Mouse (Mus musculus): ENCODE measurements around the gene Gast. TPM values are rescaled to one million over a fixed set of nuclear protein-coding genes. Genes with fewer than 3 reads are reported as not detected.
A peak's percentile ranks its signal among the peaks of the same experiment; 100 is the strongest.
"Not testable (repeated sequence)": the region's sequence is repeated elsewhere in the genome, so short reads cannot be mapped to it uniquely, and the experiment has no call there.

The Gast gene
- polyA plus RNA-seq, 1 experiment from 2014 or later, result 1.1 TPM

GRCm38 (mm10) chr11:100322591-100323258, 11.5 kb upstream of the Gast start:
- no peaks in the 10 kb centered on the region for H3K27me3 ChIP-seq
- H3K4me1 ChIP-seq, result peaks cover 15% of the 10 kb centered on the region
- ATAC-seq (ENCODE audit: low FRiP score), result no peak
- no peak overlapping the region for H3K4me2 ChIP-seq
- 59% methylated on average over 3 of the region's 3 CpGs for WGBS
- no peak overlapping the region for H3K9ac ChIP-seq
- H3K36me3 ChIP-seq (replicated peaks), result peaks cover 20% of the 10 kb centered on the region
- H3K4me3 ChIP-seq (replicated peaks), result no peak overlapping the region
- no peak overlapping the region for H3K27ac ChIP-seq
- H3K9me3 ChIP-seq, result no peaks in the 10 kb centered on the region

- peaks cover 15% of the 10 kb centered on the region for H3K4me1 ChIP-seq
- H3K4me2 ChIP-seq, result no peak overlapping the region
- no peak for ATAC-seq (ENCODE audit: low FRiP score)
- whole genome bisulfite sequencing, result 12% methylated on average over 3 of the region's 3 CpGs
- no peaks in the 10 kb centered on the region for H3K27me3 ChIP-seq
- H3K27ac ChIP-seq, result no peak overlapping the region
- H3K9me3 ChIP-seq, result no peaks in the 10 kb centered on the region
- peaks cover 20% of the 10 kb centered on the region for H3K36me3 ChIP-seq (replicated peaks)
- H3K4me3 ChIP-seq (replicated peaks), result no peak overlapping the region
- H3K9ac ChIP-seq, result no peak overlapping the region
These were observed 10.6 kb upstream of the Gast start for GRCm38 (mm10) chr11:100323578-100323977.

- WGBS, result 79% methylated on average over 11 of the region's 11 CpGs
These were observed 9.1 kb upstream of the Gast start for GRCm38 (mm10) chr11:100325062-100325629.

GRCm38 (mm10) chr11:100327316-100327715, 6.9 kb upstream of the Gast start:
- Histone ChIP-seq H3K4me3 (replicated peaks) (no peak overlapping the region), H3K9me3 (no peaks in the 10 kb centered on the region), H3K9ac (no peak overlapping the region), H3K27ac (peak overlapping the region; percentile 50; the same call in 1 of the 2 replicates), H3K36me3 (replicated peaks) (peaks cover 4% of the 10 kb centered on the region), H3K27me3 (no peaks in the 10 kb centered on the region), H3K4me1 (peaks cover 23% of the 10 kb centered on the region), H3K4me2 (no peak overlapping the region)
- no peak for ATAC-seq (ENCODE audit: low FRiP score)
- WGBS, result 75% methylated on average over 11 of the region's 11 CpGs

More at GRCm38 (mm10) chr11:100325062-100325629, 9.1 kb upstream of the Gast start:
- H3K27ac ChIP-seq, result no peak overlapping the region
- H3K9ac ChIP-seq, result no peak overlapping the region
- no peak overlapping the region for H3K4me2 ChIP-seq
- H3K9me3 ChIP-seq, result no peaks in the 10 kb centered on the region
- peaks cover 20% of the 10 kb centered on the region for H3K36me3 ChIP-seq (replicated peaks)
- no peak for ATAC-seq (ENCODE audit: low FRiP score)
- H3K4me3 ChIP-seq (replicated peaks), result no peak overlapping the region
- no peaks in the 10 kb centered on the region for H3K27me3 ChIP-seq
- peaks cover 19% of the 10 kb centered on the region for H3K4me1 ChIP-seq

GRCm38 (mm10) chr11:100327761-100328160, 6.4 kb upstream of the Gast start:
- H3K9me3 ChIP-seq, result no peaks in the 10 kb centered on the region
- H3K27ac ChIP-seq, result 0 out of 2 replicates have a peak overlapping the region, but pooled peaks have one; percentile 3
- H3K4me3 ChIP-seq (replicated peaks), result no peak overlapping the region
- H3K36me3 ChIP-seq (replicated peaks), result no peaks in the 10 kb centered on the region; the same call in 1 of the 2 replicates
- WGBS, result 91% methylated on average over 6 of the region's 6 CpGs
- no peaks in the 10 kb centered on the region for H3K27me3 ChIP-seq
- no peak overlapping the region for H3K4me2 ChIP-seq
- ATAC-seq (ENCODE audit: low FRiP score), result no peak
- no peak overlapping the region for H3K9ac ChIP-seq
- peaks cover 28% of the 10 kb centered on the region for H3K4me1 ChIP-seq

DNA sequence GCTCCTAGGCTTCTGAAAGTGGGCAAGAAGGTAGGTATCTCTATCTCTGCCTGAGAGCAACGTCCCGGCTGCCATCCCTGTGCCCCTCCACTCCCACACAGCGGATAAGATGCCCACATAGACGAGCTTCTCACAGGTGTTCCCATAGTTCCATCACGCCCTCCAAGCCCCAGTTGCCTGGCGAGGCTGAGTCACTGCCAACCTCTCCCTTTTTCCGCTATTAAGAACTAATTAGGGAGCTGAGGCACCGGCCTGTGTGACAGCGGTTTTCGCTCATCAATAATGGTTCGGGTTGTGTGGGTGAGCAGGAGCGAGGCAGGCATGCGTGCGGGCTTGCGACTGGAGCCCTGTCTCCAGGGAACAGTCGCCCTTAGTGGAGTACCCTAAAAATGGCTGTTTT, 4.0 kb upstream of the Gast start:
- 52% methylated on average over 16 of the region's 16 CpGs for WGBS
- Histone ChIP-seq H3K9me3 (no peaks in the 10 kb centered on the region), H3K4me1 (peaks cover 44% of the 10 kb centered on the region), H3K4me2 (no peak overlapping the region), H3K27me3 (0 out of 2 replicates have a peak, but pooled peaks cover 3% of the 10 kb centered on the region), H3K9ac (no peak overlapping the region), H3K4me3 (replicated peaks) (no peak overlapping the region), H3K36me3 (replicated peaks) (no peaks in the 10 kb centered on the region), H3K27ac (peak overlapping the region; percentile 19; the same call in 1 of the 2 replicates)
- no peak for ATAC-seq (ENCODE audit: low FRiP score)

DNA sequence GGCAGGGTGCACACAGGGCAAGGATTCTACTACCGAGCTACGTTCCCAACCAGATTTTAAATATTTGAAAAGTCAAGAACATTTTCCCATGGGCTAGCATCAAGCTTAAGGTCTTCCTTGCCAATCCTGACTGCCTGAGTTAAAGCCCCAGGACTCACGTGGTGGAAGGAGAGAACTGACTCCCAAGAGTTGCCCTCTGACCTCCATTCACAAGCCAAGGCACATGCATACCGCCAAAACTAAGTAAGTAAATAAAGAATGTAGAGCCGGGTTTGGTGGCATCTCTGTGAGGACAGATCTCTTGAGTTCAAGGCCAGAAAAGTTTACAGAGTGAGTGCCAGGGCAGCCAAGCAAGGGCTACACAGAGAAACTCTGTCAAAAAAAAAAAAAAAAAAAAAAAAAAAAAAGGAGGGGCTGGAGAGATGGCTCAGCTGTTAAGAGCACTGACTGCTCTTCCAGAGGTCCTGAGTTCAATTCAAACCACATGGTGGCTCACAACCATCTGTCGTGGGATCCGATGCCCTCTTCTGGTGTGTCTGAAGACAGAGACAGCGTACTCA, 3.3 kb upstream of the Gast start:
- 66% methylated on average over 8 of the region's 8 CpGs for WGBS
- H3K4me2 ChIP-seq; ATAC-seq (ENCODE audit: low FRiP score); H3K27ac ChIP-seq; H3K36me3 ChIP-seq (replicated peaks); H3K9me3 ChIP-seq; H3K9ac ChIP-seq; H3K4me3 ChIP-seq (replicated peaks); H3K27me3 ChIP-seq: not testable (repeated sequence)
- H3K4me1 ChIP-seq, result peaks cover 46% of the 10 kb centered on the region

- Histone ChIP-seq H3K4me3 (replicated peaks) (no peak overlapping the region), H3K36me3 (replicated peaks) (no peaks in the 10 kb centered on the region), H3K27me3 (0 out of 2 replicates have a peak, but pooled peaks cover 3% of the 10 kb centered on the region), H3K27ac (peak overlapping the region; percentile 90), H3K4me2 (peak overlapping the region; percentile 4; the same call in 1 of the 2 replicates), H3K9ac (no peak overlapping the region), H3K4me1 (peaks cover 50% of the 10 kb centered on the region), H3K9me3 (no peaks in the 10 kb centered on the region)
- WGBS, result 42% methylated on average over 9 of the region's 9 CpGs
- ATAC-seq (ENCODE audit: low FRiP score), result peak; percentile 86
These were observed 1.3 kb upstream of the Gast start for GRCm38 (mm10) chr11:100332766-100333515.

- WGBS, result 44% methylated on average over 3 of the region's 3 CpGs
- Histone ChIP-seq H3K4me3 (replicated peaks) (no peak overlapping the region), H3K9ac (no peak overlapping the region), H3K27me3 (peaks cover 10% of the 10 kb centered on the region), H3K9me3 (no peaks in the 10 kb centered on the region), H3K4me2 (no peak overlapping the region), H3K36me3 (replicated peaks) (no peaks in the 10 kb centered on the region), H3K4me1 (peaks cover 40% of the 10 kb centered on the region), H3K27ac (peak overlapping the region; percentile 65)
- ATAC-seq (ENCODE audit: low FRiP score), result peak; percentile 58
These were observed 1.5 kb downstream of the Gast start for GRCm38 (mm10) chr11:100335731-100336130.

DNA sequence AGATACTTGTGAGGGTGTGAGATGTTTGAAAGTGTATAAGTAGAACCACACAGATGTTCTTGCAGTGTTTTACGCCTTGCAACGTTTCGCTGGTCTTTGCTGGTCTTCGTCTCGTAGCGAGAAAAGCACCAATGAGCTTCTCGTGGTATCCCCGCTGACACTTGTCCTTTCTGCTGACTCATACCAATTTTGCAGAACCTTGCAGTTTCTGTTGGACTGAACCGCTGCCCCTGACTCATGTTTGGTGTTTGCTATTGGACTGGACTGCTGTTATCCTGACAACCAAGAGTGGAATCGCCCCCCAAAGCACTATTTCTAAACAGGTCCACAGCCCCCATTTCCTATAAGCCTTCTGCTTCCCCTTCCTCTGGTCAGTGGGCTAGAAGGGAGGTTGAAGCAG, 10.1 kb downstream of the Gast start:
- Histone ChIP-seq H3K9me3 (no peaks in the 10 kb centered on the region), H3K27me3 (0 out of 2 replicates have a peak, but pooled peaks cover 5% of the 10 kb centered on the region), H3K27ac (no peak overlapping the region), H3K9ac (no peak overlapping the region), H3K4me2 (no peak overlapping the region), H3K36me3 (replicated peaks) (peaks cover 12% of the 10 kb centered on the region), H3K4me3 (replicated peaks) (no peak overlapping the region), H3K4me1 (no peaks in the 10 kb centered on the region)
- WGBS, result 96% methylated on average over 10 of the region's 10 CpGs
- no peak for ATAC-seq (ENCODE audit: low FRiP score)

DNA sequence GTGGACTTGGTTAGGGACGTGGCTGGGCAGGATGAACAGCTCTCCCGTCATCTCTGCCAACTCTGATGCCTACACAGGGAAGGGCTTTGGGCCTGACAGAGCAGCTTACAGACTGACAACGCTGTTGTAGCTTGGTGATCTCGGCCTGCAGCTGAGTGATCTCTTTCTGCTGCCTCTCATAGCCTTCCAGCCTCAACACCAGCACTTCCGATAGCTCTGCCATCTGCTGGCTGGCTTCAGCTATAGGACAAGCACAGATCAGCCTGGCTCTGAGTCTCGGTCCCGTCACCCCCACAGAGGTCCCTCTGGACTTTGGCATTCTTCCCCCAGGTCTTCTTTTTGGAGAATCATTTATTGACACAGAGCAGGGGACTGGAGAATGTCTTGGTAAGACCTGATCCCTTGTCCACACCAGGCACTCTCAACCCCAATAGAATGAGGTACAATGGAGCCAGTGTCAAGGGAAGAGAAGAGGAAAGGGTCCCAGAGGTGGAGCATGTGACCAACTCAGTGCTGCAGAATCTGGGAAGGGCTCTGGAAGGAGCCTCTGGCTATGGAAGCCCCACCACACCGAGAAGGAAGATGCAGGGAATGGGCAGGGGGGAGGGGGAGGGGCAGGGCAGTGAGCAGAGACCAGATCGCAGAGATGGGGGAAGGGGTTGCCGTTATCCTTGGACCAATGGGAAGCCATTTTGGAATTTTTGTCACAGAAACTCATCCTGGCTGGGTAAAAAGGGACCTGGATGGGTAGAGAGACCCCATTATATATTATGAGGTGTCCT, 18.1 kb downstream of the Gast start:
- H3K4me1 ChIP-seq, result peaks cover 29% of the 10 kb centered on the region
- peaks cover 10% of the 10 kb centered on the region; the same call in 1 of the 2 replicates for H3K27me3 ChIP-seq
- no peak overlapping the region for H3K9ac ChIP-seq
- no peak for ATAC-seq (ENCODE audit: low FRiP score)
- H3K27ac ChIP-seq, result no peak overlapping the region
- no peak overlapping the region for H3K4me3 ChIP-seq (replicated peaks)
- WGBS, result 48% methylated on average over 10 of the region's 10 CpGs
- H3K36me3 ChIP-seq (replicated peaks), result peaks cover 27% of the 10 kb centered on the region
- no peaks in the 10 kb centered on the region for H3K9me3 ChIP-seq
- H3K4me2 ChIP-seq, result no peak overlapping the region

Measured in forebrain, embryonic 12.5 days (tissue).